Mouse (Mus musculus) granulocyte monocyte progenitor cell, adult 5-6 weeks (primary cell): ENCODE results near the gene Agxt. TPM values are rescaled to one million over a fixed set of nuclear protein-coding genes. Genes with fewer than 3 reads are reported as not detected.

Source experiments
- ATAC-seq: replicated peaks from 2 replicates; pipeline ENCODE4 v1.8.0; 2016; ENCODE audit warnings: mild to moderate bottlenecking, moderate TSS enrichment, inconsistent platforms; ENCODE audit not compliant: poor library complexity, severe bottlenecking
- total RNA-seq, 2 experiments: library from RNA; stranded (forward) in 1 of 2; stranded (reverse) in 1 of 2; fragments of 200-712, 200-1000 nt in 1 of 2; fragments of >200 nt in 1 of 2; fragmentation: Nextera tagmentation in 1 of 2; gene quantifications; 2 replicates each; pipeline ENCODE4 v1.2.3; 2014 to 2017

Gene Agxt
- total RNA-seq, 2 experiments from 2014 or later = not detected

- no peak for ATAC-seq
These were observed 49.2 kb downstream of the Agxt start for GRCm38 (mm10) chr1:93184071-93184828.

- ATAC-seq = no peak
These were observed 55.8 kb downstream of the Agxt start for GRCm38 (mm10) chr1:93190726-93191305.

- no peak for ATAC-seq
These were observed 59.9 kb downstream of the Agxt start for GRCm38 (mm10) chr1:93194961-93195360.

Other genes starting within 250 kb of the Agxt start
- not detected in 2 replicates for gene Ankmy1, start 232.3 kb upstream of the Agxt start, total RNA-seq (2014; fragmentation: Nextera tagmentation)
- gene Ankmy1, start 232.3 kb upstream of the Agxt start, total RNA-seq (2017) = 0.15 and 0.34 TPM in 2 replicates
- 7.4 and 13.4 TPM in 2 replicates for gene Dusp28, start 228.3 kb upstream of the Agxt start, total RNA-seq (2014; fragmentation: Nextera tagmentation)
- 2.6 and 5.5 TPM in 2 replicates for gene Dusp28, start 228.3 kb upstream of the Agxt start, total RNA-seq (2017)
- gene Rnpepl1, start 224.5 kb upstream of the Agxt start, total RNA-seq (2014; fragmentation: Nextera tagmentation) = 20.3 and 38.0 TPM in 2 replicates
- gene Rnpepl1, start 224.5 kb upstream of the Agxt start, total RNA-seq (2017) = 8.4 and 15.5 TPM in 2 replicates
- gene Capn10, start 200.9 kb upstream of the Agxt start, total RNA-seq (2014; fragmentation: Nextera tagmentation) = 11.6 and 12.7 TPM in 2 replicates
- gene Capn10, start 200.9 kb upstream of the Agxt start, total RNA-seq (2017) = 8.1 and 9.2 TPM in 2 replicates
- 0.58 TPM in 1 of 2 replicates, not detected in the other for gene Gpr35, start 184.4 kb upstream of the Agxt start, total RNA-seq (2014; fragmentation: Nextera tagmentation)
- gene Gpr35, start 184.4 kb upstream of the Agxt start, total RNA-seq (2017) = 0.04 and 0.26 TPM in 2 replicates
- not detected in 2 replicates for gene Aqp12, start 128.9 kb upstream of the Agxt start, total RNA-seq (2014; fragmentation: Nextera tagmentation)
- gene Aqp12, start 128.9 kb upstream of the Agxt start, total RNA-seq (2017) = not detected in 2 replicates
- gene Kif1a, start 33.3 kb upstream of the Agxt start, total RNA-seq (2014; fragmentation: Nextera tagmentation) = not detected in 2 replicates
- not detected in 2 replicates for gene Kif1a, start 33.3 kb upstream of the Agxt start, total RNA-seq (2017)
- gene 2310007B03Rik, start 25.7 kb downstream of the Agxt start, total RNA-seq (2014; fragmentation: Nextera tagmentation) = not detected in 2 replicates
- not detected in 2 replicates for gene 2310007B03Rik, start 25.7 kb downstream of the Agxt start, total RNA-seq (2017)
- not detected in 2 replicates for gene Crocc2, start 33.5 kb downstream of the Agxt start, total RNA-seq (2014; fragmentation: Nextera tagmentation)
- not detected in 2 replicates for gene Crocc2, start 33.5 kb downstream of the Agxt start, total RNA-seq (2017)
- 0.30 and 0.70 TPM in 2 replicates for gene Sned1, start 100.6 kb downstream of the Agxt start, total RNA-seq (2014; fragmentation: Nextera tagmentation)
- 0.05 and 0.13 TPM in 2 replicates for gene Sned1, start 100.6 kb downstream of the Agxt start, total RNA-seq (2017)
- 15.1 and 19.0 TPM in 2 replicates for gene Mterf4, start 170.7 kb downstream of the Agxt start, total RNA-seq (2014; fragmentation: Nextera tagmentation)
- gene Mterf4, start 170.7 kb downstream of the Agxt start, total RNA-seq (2017) = 13.3 and 22.9 TPM in 2 replicates
- 8.1 and 40.0 TPM in 2 replicates for gene Ppp1r7, start 207.6 kb downstream of the Agxt start, total RNA-seq (2014; fragmentation: Nextera tagmentation)
- gene Ppp1r7, start 207.6 kb downstream of the Agxt start, total RNA-seq (2017) = 21.3 and 29.2 TPM in 2 replicates
- gene Pask, start 208.2 kb downstream of the Agxt start, total RNA-seq (2014; fragmentation: Nextera tagmentation) = 12.7 and 22.0 TPM in 2 replicates
- gene Pask, start 208.2 kb downstream of the Agxt start, total RNA-seq (2017) = 10.0 and 13.1 TPM in 2 replicates
- gene Ano7, start 238.7 kb downstream of the Agxt start, total RNA-seq (2014; fragmentation: Nextera tagmentation) = 0.43 TPM in 1 of 2 replicates, not detected in the other
- gene Ano7, start 238.7 kb downstream of the Agxt start, total RNA-seq (2017) = 0.99 TPM in 1 of 2 replicates, not detected in the other